Mouse (Mus musculus) cerebellum, adult 2 months (tissue): Measurements from ENCODE around the gene Zfp758.

Experiments used
- CTCF ChIP-seq: fragments of 200-500 bp; IDR thresholded peaks from 2 replicates; pipeline ENCODE4 v1.5.1; 2011; ENCODE audit warnings: low read depth, mild to moderate bottlenecking, control low read depth, low read length, moderate library complexity, borderline replicate concordance; ENCODE audit not compliant: insufficient read depth
- POLR2A ChIP-seq: fragments of 200-500 bp; IDR thresholded peaks from 2 replicates; pipeline ENCODE4 v1.6.1; 2011; ENCODE audit warnings: low read length, control low read depth, borderline replicate concordance; ENCODE audit not compliant: insufficient read depth

- TF ChIP-seq CTCF (peak; percentile 72), POLR2A (no peak)
Measured at GRCm38 (mm10) chr17:22417510-22417909, 56.3 kb downstream of the Zfp758 start.
